Mouse (Mus musculus) lung, postnatal 0 days (tissue): ENCODE measurements around the gene Tln1.

ENCODE experiments used
- CTCF ChIP-seq: IDR thresholded peaks from 2 replicates; pipeline ENCODE4 v1.5.1; 2016; ENCODE audit warnings: antibody characterized with exemption, mild to moderate bottlenecking
- EP300 ChIP-seq: IDR thresholded peaks from 2 replicates; pipeline ENCODE4 v1.6.1; 2016; ENCODE audit warnings: antibody characterized with exemption, mild to moderate bottlenecking, control low read depth

DNA sequence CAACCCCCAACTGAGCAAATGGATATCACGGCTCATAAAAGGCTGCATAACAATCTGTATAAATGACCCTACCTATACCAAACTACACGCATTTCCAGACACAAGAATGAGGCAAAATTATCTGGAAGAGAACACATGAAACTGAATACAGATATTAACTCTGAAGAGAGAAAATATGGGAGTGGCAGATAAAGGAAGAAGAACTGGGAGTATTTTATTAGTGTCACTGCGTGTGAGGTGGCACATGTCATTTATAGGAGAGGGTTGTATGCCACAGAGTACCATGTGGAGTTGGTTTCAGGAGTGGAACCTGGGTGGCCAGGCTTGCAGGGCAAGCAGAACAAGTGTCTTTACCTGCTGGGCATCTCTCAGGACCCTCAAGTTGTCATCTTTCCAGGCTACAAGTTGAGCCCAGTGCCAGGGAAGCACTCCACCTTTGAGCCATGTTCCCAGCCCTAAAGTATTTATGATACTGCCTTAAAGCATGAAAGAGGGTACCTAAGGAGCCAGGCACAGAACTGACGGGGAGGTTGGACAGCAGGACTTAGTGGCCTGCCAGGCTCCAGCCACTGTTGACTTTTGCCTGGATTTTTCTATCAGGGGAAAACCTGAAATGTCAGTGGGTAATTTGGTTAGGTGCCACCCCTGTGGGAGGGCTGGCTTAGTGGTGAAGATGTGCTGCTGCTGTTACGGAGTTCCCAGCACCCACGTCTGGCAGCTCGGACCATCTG is 36.3 kb upstream of the Tln1 start:
- no peak for TF ChIP-seq EP300
- TF ChIP-seq CTCF = no peak
